In the genomic region with DNA sequence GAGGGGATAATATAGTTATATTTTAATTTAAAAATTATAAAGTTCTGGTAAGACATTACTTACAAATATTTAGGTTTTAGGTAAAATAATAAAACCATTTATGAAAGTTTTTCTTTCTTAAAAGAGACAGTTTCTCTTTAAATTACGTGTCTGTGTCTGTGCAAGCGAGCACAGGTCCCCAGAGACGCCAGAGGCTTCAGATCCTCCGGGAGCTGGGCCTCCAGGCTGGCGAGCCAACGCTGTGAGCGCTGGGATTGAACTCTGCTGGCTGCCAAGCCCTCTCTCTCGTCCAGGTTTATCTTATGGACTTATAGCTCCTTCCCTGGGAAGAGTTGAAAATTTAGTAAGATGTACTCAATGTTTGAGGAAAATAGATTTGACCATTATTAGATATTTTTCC, we compare ENCODE assay signal across 22 mouse cellular contexts. TPM values are rescaled to one million over a fixed set of nuclear protein-coding genes. Genes with fewer than 3 reads are reported as not detected.
DNase-seq lines count a peak whose midpoint lies in the region; ATAC-seq and TF ChIP-seq lines count a peak whose summit lies in the region.
"Had no signal": no experiment of that assay in that cellular context is flagged by ENCODE, and none has a peak within 500 bp of the region (broad histone marks: within the 10 kb centered on the region; RNA-seq: fewer than 3 reads in every experiment).

No protein-coding gene starts in this region.

- H3K4me1 ChIP-seq in cerebellum, adult 2 months (ENCODE audit: control insufficient read depth, insufficient read depth, low read length), result peaks cover 23% of the 10 kb centered on the region
- H3K4me1 ChIP-seq in forebrain, embryonic 10.5 days, result no peaks in the 10 kb centered on the region; the same call in 1 of the 2 replicates
- H3K4me1 ChIP-seq: forebrain, embryonic 15.5 days; heart, embryonic 15.5 days; hindbrain, embryonic 13.5 days; limb, embryonic 10.5 days; midbrain, embryonic 12.5 days had no signal

- no peaks in the 10 kb centered on the region for H3K9me3 ChIP-seq in forebrain, embryonic 10.5 days
- H3K9me3 ChIP-seq: forebrain, embryonic 15.5 days; G1E; heart, embryonic 15.5 days; hindbrain, embryonic 13.5 days; limb, embryonic 10.5 days; midbrain, embryonic 12.5 days had no signal

- ATAC-seq in cerebellum, adult (ENCODE audit: insufficient number of reproducible peaks, low FRiP score, low TSS enrichment), result no peak
- ATAC-seq: forebrain, embryonic 15.5 days; intestine, postnatal 0 days had no signal

- no peaks in the 10 kb centered on the region for H3K36me3 ChIP-seq in forebrain, embryonic 10.5 days (replicated peaks)
- H3K36me3 ChIP-seq: forebrain, embryonic 15.5 days; G1E; heart, embryonic 15.5 days; hindbrain, embryonic 13.5 days; limb, embryonic 10.5 days; midbrain, embryonic 12.5 days had no signal

- WGBS in cerebellum, adult 2 months, result 10% methylated on average over 8 of the region's 8 CpGs
- 85% methylated on average over 8 of the region's 8 CpGs for WGBS in forebrain, embryonic 10.5 days

- TF ChIP-seq POLR2A in cerebellum, adult 2 months (IDR thresholded peaks at IDR 0.05; ENCODE audit: borderline replicate concordance, insufficient read depth, low read length), result 0 out of 2 replicates have a peak, but pooled peaks have one; percentile 8

- H3K27ac ChIP-seq in cerebellum, adult 2 months (ENCODE audit: insufficient read depth, low read length), result peak overlapping the region; percentile 56; the same call in 1 of the 2 replicates
- no peak overlapping the region for H3K27ac ChIP-seq in forebrain, embryonic 10.5 days
- H3K27ac ChIP-seq: forebrain, embryonic 15.5 days; heart, embryonic 15.5 days; hindbrain, embryonic 13.5 days; layer of hippocampus, adult 2 months; limb, embryonic 10.5 days; midbrain, embryonic 12.5 days had no signal

- intact Hi-C loops in left cerebral cortex, postnatal 4 days (cut with DNase I), result no loop called here

- DNase-seq in cerebellum, adult 2 months, result peak; percentile 60 to 71
- peak; percentile 48 for DNase-seq in left cerebral cortex, postnatal 4 days
- DNase-seq in left cerebral cortex, adult 9 months (ENCODE audit: low spot score in 2 of 2), result no peak
- DNase-seq in brain, adult 2 months (ENCODE audit: low read depth, low spot score), result peak; percentile 60
- DNase-seq in cerebellum, postnatal 36 days, result peak; percentile 49 to 63
- no peak for DNase-seq in forebrain, embryonic 10.5 days (ENCODE audit: extremely low spot score, low spot score)
- DNase-seq: adrenal gland, adult 2 months; kidney, postnatal 10 days; lung, embryonic 14.5 days; thymus, adult 18-20 months had no signal

- no peak for TF ChIP-seq CTCF in cerebellum, adult 2 months (IDR thresholded peaks at IDR 0.05; ENCODE audit: borderline replicate concordance, insufficient read depth, low read depth, low read length)

- peak overlapping the region; percentile 35 for H3K4me3 ChIP-seq in cerebellum, adult 2 months (replicated peaks; ENCODE audit: insufficient read depth, low read depth, low read length)
- no peak overlapping the region for H3K4me3 ChIP-seq in forebrain, embryonic 10.5 days
- H3K4me3 ChIP-seq: erythroblast, embryonic 14.5 days; forebrain, embryonic 15.5 days; heart, embryonic 15.5 days; hindbrain, embryonic 13.5 days; layer of hippocampus, adult 2 months; limb, embryonic 10.5 days; midbrain, embryonic 12.5 days had no signal

- H3K27me3 ChIP-seq in cerebellum, adult 2 months (ENCODE audit: control insufficient read depth, insufficient read depth, low read length), result no peaks in the 10 kb centered on the region
- no peaks in the 10 kb centered on the region for H3K27me3 ChIP-seq in forebrain, embryonic 10.5 days (ENCODE audit: poor library complexity, severe bottlenecking)
- H3K27me3 ChIP-seq: forebrain, embryonic 15.5 days; heart, embryonic 15.5 days; hindbrain, embryonic 13.5 days; midbrain, embryonic 12.5 days had no signal

RNA-seq across cellular contexts. Expression of a gene that starts 5.8 kb away (rescaled TPM):
- polyA plus RNA-seq in cerebellum, adult 2 months (2012; rRNA removed), result 34.7 and 39.4 TPM in 2 replicates
- total RNA-seq in left cerebral cortex, postnatal 4 days (2021), result under 1 TPM; 0.32 to 0.64 TPM
- 0.37 TPM in 2 replicates for polyA plus RNA-seq in forebrain, embryonic 10.5 days (2016; fragmentation: Nextera tagmentation; extraction: Ambion mirVana)
- polyA plus RNA-seq: erythroblast, embryonic 14.5 days; G1E had no signal

RNA-seq across cellular contexts. Expression of a gene that starts 21.4 kb away (rescaled TPM):
- 91.7 and 98.7 TPM in 2 replicates for polyA plus RNA-seq in cerebellum, adult 2 months (2012; rRNA removed)
- under 1 TPM in 1 of 2 experiments, not detected in 1; 0.76 TPM for total RNA-seq in left cerebral cortex, postnatal 4 days (2021)
- polyA plus RNA-seq in forebrain, embryonic 10.5 days (2016; fragmentation: Nextera tagmentation; extraction: Ambion mirVana), result 0.17 and 0.25 TPM in 2 replicates
- total RNA-seq: adrenal gland, adult 2 months; granulocyte monocyte progenitor cell, adult 5-6 weeks had no signal
- polyA plus RNA-seq: adrenal gland, adult 2 months; G1E; lung, embryonic 14.5 days; macrophage had no signal

RNA-seq across cellular contexts. Expression of a gene that starts 44.4 kb away (rescaled TPM):
- 0.33 and 0.49 TPM in 2 replicates for polyA plus RNA-seq in cerebellum, adult 2 months (2012; rRNA removed)
- total RNA-seq in left cerebral cortex, postnatal 4 days (2021), result not detected
- polyA plus RNA-seq in forebrain, embryonic 10.5 days (2016; fragmentation: Nextera tagmentation; extraction: Ambion mirVana), result 0.17 TPM in 1 of 2 replicates, not detected in the other
- polyA plus RNA-seq: adrenal gland, adult 2 months; forebrain, embryonic 15.5 days; heart, embryonic 15.5 days; macrophage; midbrain, embryonic 12.5 days had no signal

RNA-seq across cellular contexts. Expression of a gene that starts 44.5 kb away (rescaled TPM):
- polyA plus RNA-seq in cerebellum, adult 2 months (2012; rRNA removed), result 19.2 and 23.2 TPM in 2 replicates
- 10 to 100 TPM; 14.0 to 16.7 TPM for total RNA-seq in left cerebral cortex, postnatal 4 days (2021)
- polyA plus RNA-seq in forebrain, embryonic 10.5 days (2016; fragmentation: Nextera tagmentation; extraction: Ambion mirVana), result 19.3 and 22.3 TPM in 2 replicates

RNA-seq across cellular contexts. Expression of a gene that starts 44.6 kb away (rescaled TPM):
- 8.5 and 11.3 TPM in 2 replicates for polyA plus RNA-seq in cerebellum, adult 2 months (2012; rRNA removed)
- 10 to 100 TPM; 10.3 to 10.7 TPM for total RNA-seq in left cerebral cortex, postnatal 4 days (2021)
- 37.2 and 40.5 TPM in 2 replicates for polyA plus RNA-seq in forebrain, embryonic 10.5 days (2016; fragmentation: Nextera tagmentation; extraction: Ambion mirVana)

Comparison
In these comparisons a context has a peak if more than half of its experiments do, and no peak if none do; other contexts are left out.
1. DNase-seq: peak in cerebellum, adult 2 months (2 of 2), left cerebral cortex, postnatal 4 days (single experiment), brain, adult 2 months (single experiment) and cerebellum, postnatal 36 days (2 of 2); none in left cerebral cortex, adult 9 months (0 of 2) and forebrain, embryonic 10.5 days (single experiment).
2. RNA of a gene that starts 5.8 kb away (polyA plus RNA-seq): 34.7 to 39.4 TPM in cerebellum, adult 2 months; 0.37 TPM in forebrain, embryonic 10.5 days; every median in the first group is over 10 times any median in the second.
3. RNA of a gene that starts 21.4 kb away (polyA plus RNA-seq): 91.7 to 98.7 TPM in cerebellum, adult 2 months; 0.17 to 0.25 TPM in forebrain, embryonic 10.5 days; every median in the first group is over 10 times any median in the second.